Mouse (Mus musculus) midbrain, embryonic 11.5 days (tissue): ENCODE results near the gene Hgd. TPM values are rescaled to one million over a fixed set of nuclear protein-coding genes. Genes with fewer than 3 reads are reported as not detected.

Experiments
- ATAC-seq: fragments of 200-750 bp; cut with Nextera tagmentation; 2 replicates; pipeline ENCODE4 v1.8.0; 2017; ENCODE audit warnings: moderate TSS enrichment, moderate library complexity; ENCODE audit not compliant: low FRiP score
- DNase-seq: peaks from one replicate; pipeline ENCODE4 v3.0.0; 2015; ENCODE audit warnings: low spot score; ENCODE audit errors: missing footprints
- H3K27ac ChIP-seq: fragments of 300-500 bp; sonication (generic); 2 replicates; pipeline ENCODE4 v1.5.1; 2014; ENCODE audit warnings: low read depth, low read length
- H3K27me3 ChIP-seq: fragments of 300-500 bp; sonication (generic); 2 replicates; pipeline ENCODE4 v1.6.1; 2014; ENCODE audit warnings: mild to moderate bottlenecking, low read length, moderate library complexity, mixed read lengths; ENCODE audit not compliant: control insufficient read depth, insufficient read depth
- H3K36me3 ChIP-seq: fragments of 300-500 bp; sonication (generic); 2 replicates; pipeline ENCODE4 v1.6.1; 2014; ENCODE audit warnings: mild to moderate bottlenecking, low read length, moderate library complexity, mixed read lengths; ENCODE audit not compliant: control insufficient read depth, insufficient read depth
- H3K4me1 ChIP-seq: fragments of 300-500 bp; sonication (generic); 2 replicates; pipeline ENCODE4 v1.6.1; 2014; ENCODE audit warnings: low read length; ENCODE audit not compliant: control insufficient read depth, insufficient read depth
- H3K4me2 ChIP-seq: fragments of 300-500 bp; sonication (generic); 2 replicates; pipeline ENCODE4 v1.6.1; 2014; ENCODE audit warnings: mild to moderate bottlenecking, moderate library complexity
- H3K4me3 ChIP-seq: fragments of 300-500 bp; sonication (generic); 2 replicates; pipeline ENCODE4 v1.5.1; 2014; ENCODE audit warnings: low read depth, low read length
- H3K9ac ChIP-seq: fragments of 300-500 bp; sonication (generic); 2 replicates; pipeline ENCODE4 v1.6.1; 2014; ENCODE audit warnings: low read length
- H3K9me3 ChIP-seq: fragments of 300-500 bp; sonication (generic); 2 replicates; pipeline ENCODE4 v1.6.1; 2016; ENCODE audit warnings: low read length; ENCODE audit not compliant: control insufficient read depth
- WGBS: fragments of 180-500 bp; shearing (Covaris S2); extraction: QIAGEN DNeasy Blood & Tissue Kit; methylation state at CpG from one replicate; pipeline ENCODE4 v1.1.7; 2014; 5-methylcytosine and 5-hydroxymethylcytosine counted together
- polyA plus RNA-seq: library from polyadenylated mRNA; unstranded; fragments of >200 nt; fragmentation: Nextera tagmentation; extraction: Ambion mirVana; gene quantifications from 2 replicates; pipeline ENCODE4 v1.2.1, GENCODE M21; 2014

Hgd gene
- polyA plus RNA-seq, 1 experiment from 2014 or later, result 0.29 TPM

GRCm38 (mm10) chr16:37585129-37585563 lies 5.2 kb downstream of the Hgd start:
- peak overlapping the region; percentile 56; the same call in 1 of the 2 replicates for H3K9ac ChIP-seq
- H3K4me1 ChIP-seq, result peaks cover 32% of the 10 kb centered on the region
- peak overlapping the region; percentile 41; the same call in 1 of the 2 replicates for H3K4me2 ChIP-seq
- 46% methylated on average over 8 of the region's 8 CpGs for WGBS
- H3K36me3 ChIP-seq, result no peaks in the 10 kb centered on the region
- H3K27ac ChIP-seq, result peak overlapping the region; percentile 94
- H3K27me3 ChIP-seq, result no peaks in the 10 kb centered on the region
- DNase-seq (peak; percentile 90), ATAC-seq (peak; percentile 55)
- H3K4me3 ChIP-seq, result no peak overlapping the region
- no peaks in the 10 kb centered on the region for H3K9me3 ChIP-seq

DNA sequence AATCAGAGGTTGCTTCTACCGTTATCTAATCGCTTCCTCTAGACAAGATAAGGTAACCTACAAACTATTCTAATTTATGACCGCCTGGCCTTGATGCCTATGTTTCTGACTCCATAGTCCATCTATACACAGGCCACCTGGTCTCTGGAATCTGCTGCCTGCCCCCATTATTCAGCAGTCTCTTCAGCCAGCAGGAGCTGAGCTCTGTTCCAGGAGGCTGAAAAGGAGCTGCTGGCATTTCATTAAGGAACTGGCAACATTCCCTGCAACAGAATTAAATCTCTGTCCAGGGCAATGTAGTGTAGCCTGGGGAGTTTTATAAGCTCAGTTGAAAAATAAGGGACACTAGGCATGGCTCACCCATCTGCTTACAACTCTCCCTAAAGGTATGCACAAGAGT lies 11.0 kb downstream of the Hgd start:
- WGBS, result 93% methylated on average over 3 of the region's 3 CpGs
- no peak overlapping the region for H3K9ac ChIP-seq
- H3K4me3 ChIP-seq, result no peak overlapping the region
- no peaks in the 10 kb centered on the region for H3K27me3 ChIP-seq
- H3K36me3 ChIP-seq, result no peaks in the 10 kb centered on the region
- 0 out of 2 replicates have a peak, but pooled peaks cover 3% of the 10 kb centered on the region for H3K4me1 ChIP-seq
- DNase-seq, result no peak
- H3K9me3 ChIP-seq, result no peaks in the 10 kb centered on the region
- no peak overlapping the region for H3K4me2 ChIP-seq
- H3K27ac ChIP-seq, result no peak overlapping the region
- ATAC-seq, result no peak

- no peak overlapping the region for H3K4me2 ChIP-seq
- no peak for ATAC-seq
- H3K9me3 ChIP-seq, result no peaks in the 10 kb centered on the region
- no peaks in the 10 kb centered on the region for H3K36me3 ChIP-seq
- no peak overlapping the region for H3K4me3 ChIP-seq
- H3K9ac ChIP-seq, result no peak overlapping the region
- H3K4me1 ChIP-seq, result 0 out of 2 replicates have a peak, but pooled peaks cover 3% of the 10 kb centered on the region
- H3K27me3 ChIP-seq, result no peaks in the 10 kb centered on the region
- WGBS, result 91% methylated on average over 8 of the region's 8 CpGs
- H3K27ac ChIP-seq, result no peak overlapping the region
- no peak for DNase-seq
Observed at GRCm38 (mm10) chr16:37591551-37591950, 11.6 kb downstream of the Hgd start.

DNA sequence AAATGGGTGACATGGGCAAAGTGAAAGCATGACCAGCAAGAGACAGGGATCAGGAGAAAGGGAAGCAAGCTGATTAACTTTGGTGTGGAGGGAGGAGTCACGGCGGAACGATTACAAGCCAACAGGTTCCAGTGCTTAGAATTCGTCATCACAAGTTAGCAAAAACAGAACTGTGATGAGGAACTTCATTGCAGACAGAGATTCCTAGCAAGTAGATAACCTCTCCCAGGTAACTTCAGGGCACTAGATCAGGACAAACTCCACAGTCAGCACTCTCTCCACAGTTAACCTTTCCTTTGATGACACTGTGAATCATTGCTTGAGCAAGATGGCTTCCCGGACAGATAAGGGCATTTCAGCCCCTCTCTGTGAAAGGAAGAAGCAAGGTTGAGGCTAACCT lies 17.5 kb downstream of the Hgd start:
- H3K9ac ChIP-seq, result no peak overlapping the region
- no peaks in the 10 kb centered on the region for H3K27me3 ChIP-seq
- no peaks in the 10 kb centered on the region for H3K36me3 ChIP-seq
- H3K27ac ChIP-seq, result no peak overlapping the region
- H3K4me2 ChIP-seq, result no peak overlapping the region
- H3K4me1 ChIP-seq, result no peaks in the 10 kb centered on the region
- H3K4me3 ChIP-seq, result no peak overlapping the region
- 75% methylated on average over 5 of the region's 5 CpGs for WGBS
- DNase-seq (no peak), ATAC-seq (no peak)
- H3K9me3 ChIP-seq, result no peaks in the 10 kb centered on the region

DNA sequence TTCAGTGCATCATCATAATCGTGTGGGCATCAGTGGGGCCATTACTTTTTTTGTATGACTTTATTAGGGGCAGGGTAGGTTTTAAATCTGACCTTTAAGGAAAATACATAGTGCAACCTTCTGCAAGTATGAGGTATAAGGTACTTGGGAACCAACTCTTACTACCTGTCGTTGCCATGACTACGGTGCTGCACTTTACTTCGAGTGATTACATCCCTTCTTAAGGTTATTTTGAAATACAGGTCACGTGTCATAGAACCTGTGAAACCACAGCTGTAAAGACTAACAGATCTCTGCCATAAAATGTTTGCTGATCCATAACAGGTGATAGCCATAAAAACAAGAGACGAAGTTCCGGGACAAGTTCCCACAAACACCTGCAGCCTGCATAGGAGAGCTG lies 18.5 kb downstream of the Hgd start:
- Histone ChIP-seq H3K4me2 (no peak overlapping the region), H3K9me3 (no peaks in the 10 kb centered on the region), H3K4me1 (no peaks in the 10 kb centered on the region), H3K36me3 (no peaks in the 10 kb centered on the region), H3K27me3 (no peaks in the 10 kb centered on the region), H3K9ac (no peak overlapping the region), H3K27ac (no peak overlapping the region), H3K4me3 (no peak overlapping the region)
- no peak for ATAC-seq
- 92% methylated on average over 7 of the region's 7 CpGs for WGBS
- no peak for DNase-seq

- no peak for ATAC-seq
Observed at GRCm38 (mm10) chr16:37599326-37599725, 19.4 kb downstream of the Hgd start.

DNA sequence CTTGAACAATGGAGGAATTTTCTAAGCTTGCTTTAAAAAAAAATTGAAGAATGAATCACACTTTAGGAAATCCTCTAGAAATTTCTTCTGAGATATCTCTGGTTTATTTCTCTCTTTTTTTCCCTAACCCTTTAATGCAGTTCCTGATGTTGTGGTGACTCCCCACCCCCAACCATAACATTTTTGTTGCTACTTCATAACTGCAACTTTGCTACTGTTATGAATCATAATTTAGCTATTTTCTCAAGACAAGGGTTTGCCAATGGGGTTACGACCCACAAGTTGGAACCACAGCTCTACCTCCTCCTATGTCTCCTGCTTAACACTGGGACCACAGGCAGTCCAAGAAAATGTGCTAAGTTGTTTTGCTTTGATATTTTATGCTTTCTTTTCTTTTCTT lies 23.5 kb downstream of the Hgd start:
- no peak overlapping the region for H3K9ac ChIP-seq
- H3K4me2 ChIP-seq, result no peak overlapping the region
- no peaks in the 10 kb centered on the region for H3K36me3 ChIP-seq
- no peak overlapping the region for H3K4me3 ChIP-seq
- no peak for DNase-seq
- H3K27ac ChIP-seq, result no peak overlapping the region
- no peaks in the 10 kb centered on the region for H3K4me1 ChIP-seq
- H3K9me3 ChIP-seq, result no peaks in the 10 kb centered on the region
- no peaks in the 10 kb centered on the region for H3K27me3 ChIP-seq
- WGBS, result 89% methylated on average over 1 of the region's 1 CpGs
- ATAC-seq, result no peak

More at GRCm38 (mm10) chr16:37599326-37599725, 19.4 kb downstream of the Hgd start:
- Histone ChIP-seq H3K4me2 (no peak overlapping the region), H3K27me3 (no peaks in the 10 kb centered on the region), H3K4me3 (no peak overlapping the region), H3K36me3 (no peaks in the 10 kb centered on the region), H3K4me1 (no peaks in the 10 kb centered on the region), H3K27ac (no peak overlapping the region), H3K9ac (no peak overlapping the region), H3K9me3 (no peaks in the 10 kb centered on the region)
- 86% methylated on average over 3 of the region's 3 CpGs for WGBS
- DNase-seq, result no peak

GRCm38 (mm10) chr16:37604243-37604642 lies 24.3 kb downstream of the Hgd start:
- 93% methylated on average over 6 of the region's 6 CpGs for WGBS
- H3K4me3 ChIP-seq, result no peak overlapping the region
- H3K4me1 ChIP-seq, result 0 out of 2 replicates have a peak, but pooled peaks cover 2% of the 10 kb centered on the region
- no peak overlapping the region for H3K9ac ChIP-seq
- DNase-seq, result no peak
- H3K4me2 ChIP-seq, result no peak overlapping the region
- ATAC-seq, result no peak
- no peak overlapping the region for H3K27ac ChIP-seq
- H3K27me3 ChIP-seq, result no peaks in the 10 kb centered on the region
- H3K9me3 ChIP-seq, result no peaks in the 10 kb centered on the region
- H3K36me3 ChIP-seq, result no peaks in the 10 kb centered on the region

DNA sequence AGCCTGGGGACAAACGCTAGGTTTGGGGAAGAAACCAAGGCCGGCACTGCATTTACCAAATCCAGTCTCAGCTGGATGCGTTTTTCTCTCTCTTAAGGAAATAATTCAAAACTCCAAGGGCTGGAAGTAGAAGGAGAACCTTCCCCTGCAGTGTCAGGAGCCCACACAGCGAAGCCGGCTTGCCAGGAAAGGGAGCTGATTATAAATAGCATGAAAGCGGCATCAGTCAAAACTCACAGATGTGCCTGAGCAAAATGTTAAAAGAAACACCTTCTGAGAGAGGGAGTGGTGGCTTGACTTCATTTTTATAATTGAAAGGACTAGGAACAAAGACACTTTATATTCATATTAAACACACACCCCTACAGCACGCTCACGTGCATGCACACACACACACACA lies 30.4 kb downstream of the Hgd start:
- Histone ChIP-seq H3K9ac (no peak overlapping the region), H3K9me3 (no peaks in the 10 kb centered on the region), H3K27ac (no peak overlapping the region), H3K4me2 (no peak overlapping the region), H3K4me1 (peaks cover 2% of the 10 kb centered on the region; the same call in 1 of the 2 replicates), H3K36me3 (no peaks in the 10 kb centered on the region), H3K4me3 (no peak overlapping the region), H3K27me3 (no peaks in the 10 kb centered on the region)
- WGBS, result 83% methylated on average over 8 of the region's 8 CpGs
- DNase-seq, result no peak
- ATAC-seq, result no peak
